Mouse (Mus musculus): ENCODE measurements around the gene Btg4.

Btg4 gene

DNA sequence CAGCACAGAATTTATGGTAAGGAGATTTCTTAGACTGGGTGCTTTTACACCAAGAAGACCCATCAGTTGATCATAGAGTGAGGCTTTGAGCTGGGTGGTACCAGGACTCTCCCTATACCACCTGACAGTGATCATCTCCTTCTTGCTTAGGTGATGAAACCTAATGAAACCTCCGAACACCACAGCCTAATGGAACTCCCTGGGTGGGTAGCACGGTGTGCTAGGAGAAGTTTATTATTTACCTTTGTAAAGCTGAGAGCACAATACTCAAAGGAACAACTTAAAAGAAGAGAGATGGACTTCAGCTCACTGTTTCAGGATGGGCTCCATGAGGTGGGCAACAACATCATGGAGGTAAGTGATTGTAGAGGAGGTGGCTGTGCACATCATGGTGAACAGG is at the start of gene Btg4:
Gene Btg4 (plus strand): TSS at position 301 of the 400 bp plus-strand sequence.
- no peak for DNase-seq (ENCODE audit: low spot score)

DNA sequence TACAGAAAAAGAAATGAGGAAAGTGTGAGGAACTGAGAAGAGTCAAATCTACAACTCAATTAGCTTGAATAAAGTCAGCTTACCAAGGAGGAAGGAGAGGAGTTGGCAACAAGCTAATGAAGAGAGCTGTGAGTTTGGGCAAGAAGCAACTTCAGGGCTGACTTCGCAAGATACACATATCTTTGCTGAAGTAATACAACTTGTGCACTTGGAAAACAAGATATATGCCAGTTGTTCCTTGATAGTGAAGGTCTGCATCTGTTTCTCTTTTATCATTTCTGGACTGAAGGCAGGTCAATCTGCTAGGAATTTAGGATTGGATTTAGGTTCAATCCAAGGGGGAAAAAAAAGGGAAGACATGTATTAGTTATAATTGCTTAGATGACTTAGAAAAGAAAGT is 47.1 kb upstream of the Btg4 start:
- no peak for DNase-seq (ENCODE audit: low spot score)

DNA sequence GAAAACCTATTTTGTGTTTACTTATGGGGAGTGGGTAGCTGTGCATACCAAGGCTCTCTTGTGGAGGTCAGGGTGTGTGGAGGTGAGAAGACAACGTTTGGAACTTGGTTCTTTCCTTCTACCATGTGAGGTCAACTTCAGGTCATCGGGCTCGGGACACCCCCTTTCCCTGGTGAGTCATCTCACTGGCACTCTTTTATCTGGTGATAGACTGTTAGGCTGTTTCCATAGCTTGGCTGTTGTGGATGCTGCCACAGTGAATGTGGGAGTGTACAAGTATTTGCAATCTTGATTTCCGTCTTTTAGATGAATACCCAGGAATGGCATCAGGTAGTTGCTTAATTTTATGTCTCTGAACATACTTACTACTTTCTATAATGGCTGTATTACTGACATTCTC is 45.0 kb upstream of the Btg4 start:
- DNase-seq (ENCODE audit: low spot score), result no peak

DNA sequence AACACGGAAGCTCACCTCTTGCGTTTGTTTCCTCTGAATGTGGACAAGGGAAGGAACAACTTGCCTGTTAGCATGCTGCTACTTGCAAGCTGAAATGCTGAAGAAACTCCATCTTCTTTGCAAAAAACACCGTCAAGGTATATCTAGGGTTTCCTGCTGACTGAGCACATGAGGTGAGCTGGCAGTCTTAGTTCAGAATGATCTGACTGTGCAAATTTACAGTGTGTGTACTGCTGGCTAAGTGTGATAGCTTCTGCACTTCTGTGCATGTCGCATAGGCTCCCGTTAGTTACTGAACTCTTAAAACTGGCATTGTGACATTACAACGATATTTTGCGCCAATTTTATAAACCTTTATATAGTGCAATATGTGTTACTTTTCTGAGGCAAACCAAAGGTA is 41.0 kb upstream of the Btg4 start:
- DNase-seq (ENCODE audit: low spot score), result no peak

- no peak for DNase-seq (ENCODE audit: low spot score)
These were observed 40.4 kb upstream of the Btg4 start for GRCm38 (mm10) chr9:51020351-51020750.

DNA sequence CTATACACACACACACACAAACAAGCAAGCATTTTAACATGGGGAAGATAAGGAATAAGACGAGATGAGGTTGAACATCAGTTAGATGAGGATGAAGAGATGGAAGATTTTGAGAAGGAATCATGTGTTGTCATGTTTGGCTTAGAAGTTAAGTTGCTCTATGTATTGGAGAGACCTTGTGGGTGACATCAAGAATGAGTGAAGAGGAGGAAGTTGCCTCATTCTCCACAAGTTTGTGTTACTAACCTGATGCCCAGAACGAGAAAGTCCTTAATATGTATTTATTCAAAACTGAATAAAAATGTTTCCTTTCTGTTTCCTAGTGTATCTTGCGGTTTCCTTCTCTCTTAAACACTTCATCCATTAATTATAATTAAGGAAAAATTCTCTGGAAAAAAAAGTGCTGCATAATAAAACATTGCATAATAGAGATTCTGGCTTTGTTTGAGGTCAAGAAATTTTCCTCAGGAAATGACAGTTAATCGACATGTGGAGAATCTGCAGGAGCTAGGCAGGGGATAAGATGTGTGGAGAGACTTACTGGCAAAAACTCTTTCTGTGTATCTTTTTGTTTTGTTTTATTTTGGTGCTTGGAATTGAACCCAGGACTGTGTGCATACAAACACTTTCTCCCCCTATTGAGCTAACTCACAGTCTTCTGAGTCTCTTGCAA is 39.4 kb upstream of the Btg4 start:
- DNase-seq (ENCODE audit: low spot score), result no peak

- no peak for DNase-seq (ENCODE audit: low spot score)
These were observed 33.7 kb upstream of the Btg4 start for GRCm38 (mm10) chr9:51026952-51027351.

DNA sequence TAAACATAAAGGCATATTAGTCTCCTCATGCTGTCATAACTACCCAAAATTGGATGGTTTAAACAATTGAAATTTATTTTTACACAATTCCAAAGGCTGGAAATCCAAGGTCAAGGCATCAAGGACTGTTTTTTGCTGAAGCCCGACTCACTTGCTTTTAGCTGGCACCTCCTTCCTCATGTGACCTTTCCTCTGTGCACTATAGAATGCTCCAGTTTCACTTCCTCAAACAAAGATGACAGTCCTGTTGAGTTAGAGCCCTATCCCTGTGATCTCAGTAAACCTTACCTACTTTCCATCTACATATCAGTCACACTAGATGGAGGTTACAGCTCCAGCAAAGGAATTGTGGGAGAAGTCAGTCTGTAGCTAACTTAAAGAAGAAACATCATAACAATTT is 30.6 kb upstream of the Btg4 start:
- DNase-seq (ENCODE audit: low spot score), result no peak

GRCm38 (mm10) chr9:51031603-51032002 is 29.1 kb upstream of the Btg4 start:
- DNase-seq (ENCODE audit: low spot score), result no peak

GRCm38 (mm10) chr9:51032291-51032690 is 28.4 kb upstream of the Btg4 start:
- no peak for DNase-seq (ENCODE audit: low spot score)

GRCm38 (mm10) chr9:51032785-51033529 is 27.7 kb upstream of the Btg4 start:
- DNase-seq (ENCODE audit: low spot score), result no peak

- DNase-seq (ENCODE audit: low spot score), result no peak
These were observed 19.2 kb upstream of the Btg4 start for GRCm38 (mm10) chr9:51041491-51041980.

DNA sequence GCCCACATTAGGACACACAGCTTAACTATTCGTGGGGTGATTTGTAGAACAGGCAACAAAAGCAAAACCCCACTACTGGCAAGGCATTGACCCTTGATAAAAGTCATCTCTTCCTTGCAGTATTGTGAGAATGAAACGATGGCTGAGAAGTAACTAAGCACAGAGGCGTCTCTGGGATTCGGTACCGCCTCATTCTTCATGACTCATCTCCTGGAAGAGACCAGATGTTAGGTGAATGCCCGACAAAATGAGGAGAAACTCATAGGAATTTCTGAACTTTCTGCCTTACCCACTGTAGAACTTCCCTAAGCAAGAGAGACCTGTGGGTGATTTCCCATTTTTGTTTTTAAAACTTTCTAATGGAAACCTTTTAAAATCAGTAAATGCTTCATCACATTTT is 18.6 kb upstream of the Btg4 start:
- DNase-seq (ENCODE audit: low spot score), result no peak

DNA sequence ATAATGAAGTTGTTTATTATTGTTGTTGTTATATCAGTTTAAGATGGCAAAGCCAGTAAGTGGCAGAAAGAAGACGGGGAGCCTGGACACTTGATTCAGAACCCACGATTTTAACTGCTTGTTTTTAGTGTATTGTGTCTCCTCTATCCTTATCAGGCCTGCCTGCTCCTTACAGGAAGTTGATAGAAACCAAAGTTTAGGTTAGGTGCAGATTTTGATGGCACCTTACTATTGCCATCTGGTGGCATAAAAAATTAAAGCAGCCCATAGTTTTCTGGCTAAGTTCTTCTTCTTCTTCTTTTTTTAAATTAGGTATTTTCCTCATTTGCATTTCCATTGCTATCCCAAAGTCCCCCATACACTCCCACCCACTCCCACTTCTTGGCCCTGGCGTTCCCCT is 8.5 kb upstream of the Btg4 start:
- no peak for DNase-seq (ENCODE audit: low spot score)

DNA sequence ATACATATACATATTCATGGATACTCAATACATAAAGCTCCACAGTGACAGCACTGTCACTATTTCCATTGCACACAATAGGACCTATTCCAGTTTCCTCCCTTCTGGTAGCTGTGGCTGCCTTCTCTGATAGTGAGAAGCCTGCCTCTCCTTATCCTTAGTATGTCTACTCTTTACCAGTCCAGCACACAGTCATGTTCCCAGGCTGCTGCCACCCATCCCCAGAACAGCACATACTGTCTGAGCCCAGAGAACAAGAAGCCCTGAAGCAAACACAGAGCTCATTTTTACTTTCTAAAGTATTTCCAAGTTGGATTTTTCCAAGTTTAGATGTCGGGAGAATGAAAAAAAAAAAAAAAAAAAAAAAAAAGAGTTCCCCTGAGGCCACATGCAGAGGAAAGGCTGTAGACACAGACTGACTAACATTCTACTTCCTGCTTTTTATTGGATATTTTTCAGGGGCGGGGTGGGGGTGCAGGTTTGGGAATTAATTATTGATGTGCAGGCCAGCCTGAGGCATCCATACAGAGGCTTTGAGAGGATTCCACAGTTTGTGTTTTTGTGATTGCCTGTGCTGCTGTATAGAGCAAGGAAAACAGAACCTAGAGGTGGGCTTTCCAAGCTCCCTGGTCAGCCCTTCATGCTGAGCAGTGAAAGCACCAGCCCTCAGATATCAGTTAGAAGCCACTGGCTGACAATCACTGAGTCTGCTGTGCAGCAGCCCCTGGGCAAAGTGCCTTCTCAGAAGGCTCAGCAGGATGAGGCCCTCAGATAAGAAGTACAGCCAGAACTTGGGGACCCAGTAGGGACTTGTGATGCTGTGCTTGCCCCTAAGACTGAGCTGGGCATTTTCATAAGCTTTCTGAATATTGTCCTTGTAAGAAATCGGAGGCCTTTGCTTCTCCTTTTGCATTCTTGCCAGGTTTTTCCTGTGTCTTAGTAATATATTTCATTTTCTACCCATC is 4.1 kb upstream of the Btg4 start:
- DNase-seq (ENCODE audit: low spot score), result no peak

GRCm38 (mm10) chr9:51058951-51059521 is 1.7 kb upstream of the Btg4 start:
- DNase-seq (ENCODE audit: low spot score), result no peak

- DNase-seq (ENCODE audit: low spot score), result no peak
These were observed 7.5 kb downstream of the Btg4 start for GRCm38 (mm10) chr9:51068202-51068601.

- no peak for DNase-seq (ENCODE audit: low spot score)
These were observed 10.1 kb downstream of the Btg4 start for GRCm38 (mm10) chr9:51070801-51071200.

DNA sequence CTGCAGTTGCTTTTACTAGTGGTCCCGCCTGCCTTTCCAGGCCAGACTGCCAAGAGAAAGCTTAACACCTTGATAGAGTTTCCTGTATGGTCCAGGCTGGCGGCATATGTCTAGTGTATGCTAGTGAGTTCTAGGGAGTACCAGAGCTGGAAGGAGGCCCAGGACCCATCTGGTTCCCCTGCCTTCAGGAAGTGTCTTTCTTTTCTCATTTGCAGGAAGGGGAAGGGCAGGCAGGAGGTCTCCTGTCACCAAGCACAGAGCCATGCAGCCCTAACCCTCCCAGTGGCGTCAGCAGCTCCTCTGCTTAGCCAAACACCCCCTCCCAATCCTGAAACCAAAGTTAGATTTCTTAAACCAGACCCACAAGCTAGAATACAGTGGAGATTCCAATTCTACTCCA is 15.1 kb downstream of the Btg4 start:
- no peak for DNase-seq (ENCODE audit: low spot score)

DNA sequence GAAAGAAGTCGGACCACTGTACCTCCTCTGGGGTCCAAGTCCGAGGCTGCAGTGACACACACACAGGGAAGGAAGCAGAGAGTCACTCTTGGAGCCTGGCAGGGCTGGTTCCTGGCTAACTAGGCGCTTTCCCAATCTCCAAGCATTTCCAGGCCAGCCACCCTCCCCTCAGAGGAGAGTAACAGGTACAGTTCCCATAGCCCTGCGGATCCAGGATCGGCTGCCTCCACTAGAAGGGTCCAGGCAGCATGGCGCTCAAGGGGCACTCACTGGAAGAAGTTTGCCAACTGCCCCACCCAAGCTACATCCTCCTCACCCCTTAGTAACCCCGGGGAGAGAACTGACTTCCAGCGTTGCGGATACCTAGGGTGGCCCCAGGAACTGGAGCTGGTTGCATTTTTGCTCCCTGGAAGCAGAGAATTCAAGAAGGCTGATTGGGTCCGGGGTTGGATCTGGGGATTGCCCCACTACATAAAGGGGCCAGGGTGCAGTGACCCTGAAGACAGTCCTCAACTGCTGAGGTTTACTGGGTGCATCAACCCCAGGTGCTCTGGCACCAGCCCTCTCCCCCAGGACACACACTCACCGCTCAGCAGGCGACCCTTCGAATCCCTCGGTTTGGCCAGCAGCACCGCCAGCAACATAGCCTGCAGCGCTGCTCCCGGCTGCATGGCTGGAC is 15.7 kb downstream of the Btg4 start:
- no peak for DNase-seq (ENCODE audit: low spot score)

DNA sequence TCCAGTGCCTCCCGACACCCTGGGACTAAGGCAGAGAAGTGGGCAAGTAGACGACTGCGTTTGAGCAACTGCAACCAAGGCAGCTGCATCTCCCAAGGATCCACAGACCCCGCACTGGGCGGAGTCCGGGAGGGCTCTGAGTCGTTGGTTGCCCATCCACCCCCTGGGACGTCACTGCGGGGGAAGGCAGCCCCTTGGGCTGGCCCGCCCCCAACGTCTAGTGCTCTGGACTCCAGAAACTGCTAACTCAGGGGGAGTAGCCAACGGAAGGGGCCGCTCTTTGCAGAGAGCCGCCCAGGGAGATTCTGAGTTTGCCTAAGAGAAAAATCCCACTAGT is 16.2 kb downstream of the Btg4 start, which contains the start of gene Layn:
Gene Layn (minus strand): TSS at position 116 of the 337 bp plus-strand sequence.
- DNase-seq (ENCODE audit: low spot score), result peak; percentile 22

- DNase-seq (ENCODE audit: low spot score), result no peak
These were observed 20.9 kb downstream of the Btg4 start for GRCm38 (mm10) chr9:51081614-51082013.
